Comparison of ENCODE assay signal across 24 mouse cellular contexts in genomic region chr8:76971187-76971586, GRCm38 (mm10).
DNase-seq lines count a peak whose midpoint lies in the region; ATAC-seq and TF ChIP-seq lines count a peak whose summit lies in the region.
"Had no signal": no experiment of that assay in that cellular context is flagged by ENCODE, and none has a peak within 500 bp of the region (broad histone marks: within the 10 kb centered on the region; RNA-seq: fewer than 3 reads in every experiment).

No protein-coding gene starts in this region.

- peak overlapping the region; percentile 83; the same call in 1 of the 2 replicates for H3K27ac ChIP-seq in heart, embryonic 13.5 days (replicated peaks)
- peak overlapping the region; percentile 54 for H3K27ac ChIP-seq in layer of hippocampus, adult 2 months
- H3K27ac ChIP-seq in lung, postnatal 0 days (ENCODE audit: low read length), result no peak overlapping the region
- H3K27ac ChIP-seq: forebrain, embryonic 13.5 days; kidney, embryonic 15.5 days; limb, embryonic 13.5 days; liver, embryonic 13.5 days; midbrain, embryonic 12.5 days; neural tube, embryonic 13.5 days; stomach, postnatal 0 days had no signal

- intact Hi-C loops in heart, postnatal 25 days (cut with DNase I), result no loop called here

- H3K4me2 ChIP-seq in heart, embryonic 13.5 days, result no peak overlapping the region
- H3K4me2 ChIP-seq in lung, postnatal 0 days (replicated peaks; ENCODE audit: low read depth, low read length), result no peak overlapping the region
- H3K4me2 ChIP-seq: forebrain, embryonic 13.5 days; heart, embryonic 11.5 days; kidney, embryonic 15.5 days; limb, embryonic 13.5 days; liver, embryonic 13.5 days; midbrain, embryonic 12.5 days; neural tube, embryonic 13.5 days had no signal

- ATAC-seq in heart, embryonic 13.5 days (ENCODE audit: extremely low read depth, insufficient number of reproducible peaks, low FRiP score, low TSS enrichment), result no peak
- peak; percentile 48 for ATAC-seq in lung, postnatal 0 days
- ATAC-seq: CD4-positive, CD25-positive, alpha-beta regulatory T cell, adult 4 months; forebrain, embryonic 13.5 days; hindbrain, embryonic 16.5 days had no signal

- WGBS in heart, embryonic 13.5 days, result 86% methylated on average over 4 of the region's 4 CpGs
- 57% methylated on average over 4 of the region's 4 CpGs for WGBS in lung, postnatal 0 days

- H3K27me3 ChIP-seq in heart, embryonic 13.5 days (replicated peaks), result no peaks in the 10 kb centered on the region
- no peaks in the 10 kb centered on the region for H3K27me3 ChIP-seq in lung, postnatal 0 days (replicated peaks; ENCODE audit: insufficient read depth, low read length)
- H3K27me3 ChIP-seq: forebrain, embryonic 13.5 days; kidney, embryonic 15.5 days; limb, embryonic 13.5 days; liver, embryonic 13.5 days; megakaryocyte, embryonic 14.5 days; midbrain, embryonic 12.5 days; neural tube, embryonic 13.5 days had no signal

- no peaks in the 10 kb centered on the region for H3K36me3 ChIP-seq in heart, embryonic 13.5 days
- no peaks in the 10 kb centered on the region for H3K36me3 ChIP-seq in lung, postnatal 0 days (ENCODE audit: insufficient read depth, low read length)
- H3K36me3 ChIP-seq: kidney, embryonic 15.5 days; limb, embryonic 13.5 days; liver, embryonic 13.5 days; midbrain, embryonic 12.5 days; neural tube, embryonic 13.5 days had no signal

- no peak for TF ChIP-seq EP300 in lung, postnatal 0 days (IDR thresholded peaks at IDR 0.05)

- H3K4me1 ChIP-seq in heart, embryonic 13.5 days, result peaks cover 17% of the 10 kb centered on the region
- no peaks in the 10 kb centered on the region; the same call in 1 of the 2 replicates for H3K4me1 ChIP-seq in lung, postnatal 0 days (ENCODE audit: insufficient read depth, low read depth, low read length)
- H3K4me1 ChIP-seq: kidney, embryonic 15.5 days; liver, embryonic 13.5 days; megakaryocyte, embryonic 14.5 days; midbrain, embryonic 12.5 days had no signal

- no peak overlapping the region for H3K4me3 ChIP-seq in heart, embryonic 13.5 days
- no peak overlapping the region for H3K4me3 ChIP-seq in layer of hippocampus, adult 2 months
- no peak overlapping the region for H3K4me3 ChIP-seq in lung, postnatal 0 days (ENCODE audit: low read depth, low read length)
- H3K4me3 ChIP-seq: forebrain, embryonic 13.5 days; kidney, embryonic 15.5 days; limb, embryonic 13.5 days; liver, embryonic 13.5 days; megakaryocyte, embryonic 14.5 days; midbrain, embryonic 12.5 days; neural tube, embryonic 13.5 days had no signal

- no peak overlapping the region for H3K9ac ChIP-seq in heart, embryonic 13.5 days
- H3K9ac ChIP-seq in lung, postnatal 0 days (replicated peaks; ENCODE audit: low read depth), result no peak overlapping the region
- H3K9ac ChIP-seq: forebrain, embryonic 13.5 days; kidney, embryonic 15.5 days; limb, embryonic 13.5 days; liver, embryonic 13.5 days; midbrain, embryonic 12.5 days; neural tube, embryonic 13.5 days had no signal

- TF ChIP-seq CTCF in layer of hippocampus, adult 2 months (conservative IDR thresholded peaks at IDR 0.05), result no peak
- no peak for TF ChIP-seq CTCF in lung, postnatal 0 days (IDR thresholded peaks at IDR 0.05)

- no peaks in the 10 kb centered on the region for H3K9me3 ChIP-seq in heart, embryonic 13.5 days
- no peaks in the 10 kb centered on the region for H3K9me3 ChIP-seq in lung, postnatal 0 days (ENCODE audit: low read length)
- H3K9me3 ChIP-seq: forebrain, embryonic 13.5 days; kidney, embryonic 15.5 days; limb, embryonic 13.5 days; liver, embryonic 13.5 days; midbrain, embryonic 12.5 days; neural tube, embryonic 13.5 days had no signal

- no peak for DNase-seq in heart, postnatal 25 days (ENCODE audit: low spot score)
- no peak for DNase-seq in layer of hippocampus, adult 2 months (ENCODE audit: low spot score in 2 of 2)
- no peak for DNase-seq in layer of hippocampus, postnatal 36 days
- DNase-seq in lung, postnatal 0 days (ENCODE audit: low spot score), result no peak
- DNase-seq in lung, postnatal 36 days, result no peak
- DNase-seq: adrenal gland, postnatal 14 days; cerebellum, postnatal 25 days; gastrocnemius, postnatal 10 days; kidney, adult 18-20 months; kidney, postnatal 25 days; liver, embryonic 13.5 days; right cerebral cortex, postnatal 4 days; thymus, postnatal 4 days had no signal
